Mouse (Mus musculus) liver, embryonic 16.5 days (tissue): ENCODE measurements around the gene Uqcrq. TPM values are rescaled to one million over a fixed set of nuclear protein-coding genes. Genes with fewer than 3 reads are reported as not detected.
A peak's percentile ranks its signal among the peaks of the same experiment; 100 is the strongest.

Experiments used
- ATAC-seq: fragments of 200-750 bp; cut with Nextera tagmentation; 2 replicates; pipeline ENCODE4 v1.8.0; 2017; ENCODE audit warnings: low read depth, mild to moderate bottlenecking, moderate number of reproducible peaks, moderate library complexity
- H3K27ac ChIP-seq: fragments of 300-500 bp; sonication (generic); 2 replicates; pipeline ENCODE4 v1.5.1; 2014; ENCODE audit warnings: mild to moderate bottlenecking, low read length
- H3K27me3 ChIP-seq: fragments of 300-500 bp; sonication (generic); 2 replicates; pipeline ENCODE4 v1.6.1; 2014; ENCODE audit warnings: low read depth, low read length, mixed read lengths; ENCODE audit not compliant: control insufficient read depth, insufficient read depth
- H3K36me3 ChIP-seq: fragments of 300-500 bp; sonication (generic); 2 replicates; pipeline ENCODE4 v1.6.1; 2014; ENCODE audit warnings: mild to moderate bottlenecking; ENCODE audit not compliant: control insufficient read depth, insufficient read depth
- H3K4me1 ChIP-seq: fragments of 300-500 bp; sonication (generic); 2 replicates; pipeline ENCODE4 v1.6.1; 2014; ENCODE audit warnings: low read depth, low read length, mixed read lengths; ENCODE audit not compliant: control insufficient read depth
- H3K4me2 ChIP-seq: fragments of 300-500 bp; sonication (generic); 2 replicates; pipeline ENCODE4 v1.6.1; 2014; ENCODE audit warnings: low read depth, low read length, mixed read lengths
- H3K4me3 ChIP-seq: fragments of 300-500 bp; sonication (generic); 2 replicates; pipeline ENCODE4 v1.5.1; 2014; ENCODE audit warnings: low read depth, mild to moderate bottlenecking, low read length
- H3K9ac ChIP-seq: fragments of 300-500 bp; sonication (generic); 2 replicates; pipeline ENCODE4 v1.6.1; 2014; ENCODE audit warnings: low read depth, low read length
- H3K9me3 ChIP-seq: fragments of 300-500 bp; sonication (generic); replicated peaks from 2 replicates; pipeline ENCODE4 v1.6.1; 2016; ENCODE audit warnings: low read length; ENCODE audit not compliant: control insufficient read depth
- WGBS: fragments of 180-500 bp; shearing (Covaris S2); extraction: QIAGEN DNeasy Blood & Tissue Kit; methylation state at CpG from one replicate; pipeline ENCODE4 v1.1.7; 2014; ENCODE audit not compliant: insufficient replicate concordance; 5-methylcytosine and 5-hydroxymethylcytosine counted together
- microRNA-seq: library from miRNA; unstranded; fragments of <30 nt; microRNA quantifications from one replicate; pipeline ENCODE4, GENCODE M21; 2016
- polyA plus RNA-seq: library from polyadenylated mRNA; unstranded; fragments of >200 nt; fragmentation: Nextera tagmentation; extraction: Ambion mirVana; gene quantifications from 2 replicates; pipeline ENCODE4 v1.2.1, GENCODE M21; 2015

Gene Uqcrq
- polyA plus RNA-seq, 1 experiment from 2014 or later: 513 TPM

DNA sequence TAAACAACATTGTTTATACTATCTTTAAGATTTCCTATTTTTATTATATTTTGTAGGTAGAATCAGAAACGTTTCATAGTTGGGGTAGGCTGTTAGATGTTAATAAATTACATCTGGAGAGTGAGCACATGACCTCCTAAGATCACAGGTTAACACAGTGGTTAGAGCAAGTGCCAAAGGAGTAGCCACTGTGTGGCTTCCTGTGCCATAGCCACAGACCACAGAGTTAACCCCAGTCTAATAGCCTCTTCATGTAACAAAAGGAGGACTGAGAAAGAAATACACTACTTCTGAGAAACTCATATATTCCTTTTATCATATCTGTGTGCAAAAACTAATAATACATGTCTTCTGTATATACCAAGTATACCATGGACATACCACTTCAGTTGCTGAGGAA, 36.8 kb downstream of the Uqcrq start:
- 25% methylated on average over 1 of the region's 1 CpGs for WGBS
- Histone ChIP-seq H3K4me3 (no peak overlapping the region), H3K9me3 (no peaks in the 10 kb centered on the region), H3K27me3 (no peaks in the 10 kb centered on the region), H3K36me3 (peaks cover 13% of the 10 kb centered on the region), H3K4me1 (no peaks in the 10 kb centered on the region), H3K4me2 (no peak overlapping the region), H3K27ac (no peak overlapping the region), H3K9ac (no peak overlapping the region)
- ATAC-seq: no peak

DNA sequence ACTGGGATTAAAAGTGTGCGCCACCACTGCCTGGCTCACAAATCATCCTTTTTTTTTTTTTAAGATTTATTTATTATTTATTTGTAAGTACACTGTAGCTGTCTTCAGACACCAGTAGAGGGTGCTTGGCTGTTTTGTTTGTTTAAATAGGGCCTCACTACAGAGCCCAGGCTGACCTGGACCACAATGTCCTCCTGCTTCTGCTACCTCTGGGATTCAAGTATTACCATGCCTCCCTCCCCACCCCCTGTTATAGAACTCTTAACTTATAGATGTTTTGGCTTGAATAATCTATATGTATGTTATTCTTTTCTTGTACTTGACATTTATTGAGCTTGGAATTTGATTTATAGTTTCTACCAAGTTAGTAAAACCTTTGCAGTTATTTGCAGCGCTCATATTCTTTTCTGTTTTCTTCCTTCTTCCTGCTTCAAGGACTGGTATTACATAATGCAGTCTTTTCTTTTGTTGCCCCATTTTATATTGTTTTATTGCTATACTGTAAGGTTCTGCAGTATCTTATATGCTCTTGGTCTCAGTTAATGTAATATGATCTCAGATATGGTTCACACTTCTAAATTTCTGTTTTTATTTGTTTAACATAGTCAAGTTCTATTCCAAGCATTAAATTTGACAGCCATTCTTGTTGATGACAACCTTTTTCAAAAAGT, 46.7 kb downstream of the Uqcrq start:
- WGBS: 93% methylated on average over 2 of the region's 2 CpGs
- H3K4me2 ChIP-seq: no peak overlapping the region
- no peaks in the 10 kb centered on the region; the same call in 1 of the 2 replicates for H3K36me3 ChIP-seq
- no peaks in the 10 kb centered on the region for H3K27me3 ChIP-seq
- H3K27ac ChIP-seq: no peak overlapping the region
- no peak overlapping the region for H3K9ac ChIP-seq
- H3K4me1 ChIP-seq: peaks cover 2% of the 10 kb centered on the region
- H3K4me3 ChIP-seq: no peak overlapping the region
- no peaks in the 10 kb centered on the region for H3K9me3 ChIP-seq
- ATAC-seq: no peak

DNA sequence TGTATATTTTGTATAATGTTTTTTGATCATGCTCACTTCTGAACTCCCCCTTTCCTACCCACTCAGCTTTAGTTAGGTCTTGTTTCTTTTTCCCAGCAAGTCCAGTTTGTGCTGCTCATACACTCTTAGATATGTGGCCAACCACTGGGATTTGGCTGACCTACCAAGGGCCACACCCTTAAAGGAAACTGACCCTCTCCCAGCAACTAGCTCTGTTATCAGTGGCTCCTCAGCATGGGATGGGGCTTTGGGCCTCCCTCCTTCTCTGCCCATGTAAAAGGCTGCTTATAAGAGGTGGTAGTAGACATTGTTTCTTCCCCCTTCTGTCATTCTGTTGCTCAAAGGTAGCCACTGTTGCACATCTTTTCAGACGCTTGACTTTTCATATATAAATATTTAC, 51.7 kb downstream of the Uqcrq start:
- Histone ChIP-seq H3K9me3 (no peaks in the 10 kb centered on the region), H3K4me3 (no peak overlapping the region), H3K9ac (no peak overlapping the region), H3K4me2 (0 out of 2 replicates have a peak overlapping the region, but pooled peaks have one; percentile 9), H3K27ac (no peak overlapping the region; the same call in 1 of the 2 replicates), H3K4me1 (peaks cover 4% of the 10 kb centered on the region), H3K27me3 (no peaks in the 10 kb centered on the region), H3K36me3 (peaks cover 2% of the 10 kb centered on the region; the same call in 1 of the 2 replicates)
- WGBS: 59% methylated on average over 1 of the region's 1 CpGs
- no peak for ATAC-seq

Small RNA genes within 50 kb of the gene (microRNA-seq; reads per million reads assigned to microRNA genes)
- gene Mir6920: 1.2 reads per million

Other genes with a start within 250 kb of the Uqcrq start
- 32.4 and 33.7 TPM in 2 replicates for gene Hspa4, start 130.4 kb downstream of the Uqcrq start, polyA plus RNA-seq
- 6.0 and 7.3 TPM in 2 replicates for gene Zcchc10, start 106.2 kb downstream of the Uqcrq start, polyA plus RNA-seq
- 8.3 and 8.6 TPM in 2 replicates for gene Aff4, start 80.0 kb downstream of the Uqcrq start, polyA plus RNA-seq
- gene Leap2, start 7.7 kb downstream of the Uqcrq start, polyA plus RNA-seq: 71.4 and 78.2 TPM in 2 replicates
- 0.41 and 0.43 TPM in 2 replicates for gene Gdf9, start 192 bp upstream of the Uqcrq start, polyA plus RNA-seq
- 0.18 and 0.22 TPM in 2 replicates for gene Gm10447, start 26.3 kb upstream of the Uqcrq start, polyA plus RNA-seq
- 3.1 and 4.1 TPM in 2 replicates for gene Shroom1, start 26.4 kb upstream of the Uqcrq start, polyA plus RNA-seq
- gene Gm9837, start 39.6 kb upstream of the Uqcrq start, polyA plus RNA-seq: not detected in 2 replicates
- 0.49 and 0.64 TPM in 2 replicates for gene Gm9945, start 49.3 kb upstream of the Uqcrq start, polyA plus RNA-seq
- gene Sowaha, start 49.4 kb upstream of the Uqcrq start, polyA plus RNA-seq: 13.5 and 15.9 TPM in 2 replicates
- 16.5 and 18.9 TPM in 2 replicates for gene Sept8, start 88.4 kb upstream of the Uqcrq start, polyA plus RNA-seq
- gene Kif3a, start 136.5 kb upstream of the Uqcrq start, polyA plus RNA-seq: 7.4 and 9.7 TPM in 2 replicates
- gene Il4, start 187.8 kb upstream of the Uqcrq start, polyA plus RNA-seq: 0.20 and 0.27 TPM in 2 replicates
- not detected in 2 replicates for gene Il13, start 203.9 kb upstream of the Uqcrq start, polyA plus RNA-seq